Mouse (Mus musculus) megakaryocyte progenitor cell, adult 5-6 weeks (primary cell): ENCODE data around the gene Lmx1b. TPM values are rescaled to one million over a fixed set of nuclear protein-coding genes. Genes with fewer than 3 reads are reported as not detected.

Experiments
- ATAC-seq: replicated peaks from 2 replicates; pipeline ENCODE4 v1.8.0; 2016; ENCODE audit warnings: mild to moderate bottlenecking, moderate TSS enrichment, inconsistent platforms; ENCODE audit not compliant: poor library complexity
- total RNA-seq, 2 experiments: library from RNA; stranded (forward) in 1 of 2; stranded (reverse) in 1 of 2; fragments of 157-497, 149-512 nt in 1 of 2; fragments of 200-1000 nt in 1 of 2; gene quantifications; 2 replicates each; pipeline versions ENCODE4 v1.2.3 to v1.2.4; 2015 to 2017

The Lmx1b gene
- total RNA-seq, 2 experiments from 2014 or later: not detected

DNA sequence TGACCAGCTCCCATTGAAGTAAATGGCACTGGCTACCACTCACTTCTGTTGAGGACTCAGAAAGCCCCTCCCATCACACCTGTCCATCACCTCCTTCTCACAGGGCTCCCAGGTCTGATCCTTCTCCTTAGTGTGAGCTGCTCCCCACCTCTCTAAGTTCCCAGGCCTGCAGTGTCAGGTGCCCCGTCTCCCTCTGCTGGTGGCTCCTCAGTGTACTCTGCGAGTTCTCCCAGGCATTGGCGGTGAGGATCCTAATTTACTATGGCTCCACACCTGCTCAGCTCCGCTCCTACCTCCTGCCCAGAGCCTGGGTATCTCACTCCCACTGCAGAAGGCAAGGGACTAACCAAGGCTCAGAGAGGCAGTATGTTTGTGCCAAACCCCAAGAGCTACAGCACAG, 57.0 kb downstream of the Lmx1b start:
- 0 out of 2 replicates have a peak, but pooled peaks have one; percentile 23 for ATAC-seq

DNA sequence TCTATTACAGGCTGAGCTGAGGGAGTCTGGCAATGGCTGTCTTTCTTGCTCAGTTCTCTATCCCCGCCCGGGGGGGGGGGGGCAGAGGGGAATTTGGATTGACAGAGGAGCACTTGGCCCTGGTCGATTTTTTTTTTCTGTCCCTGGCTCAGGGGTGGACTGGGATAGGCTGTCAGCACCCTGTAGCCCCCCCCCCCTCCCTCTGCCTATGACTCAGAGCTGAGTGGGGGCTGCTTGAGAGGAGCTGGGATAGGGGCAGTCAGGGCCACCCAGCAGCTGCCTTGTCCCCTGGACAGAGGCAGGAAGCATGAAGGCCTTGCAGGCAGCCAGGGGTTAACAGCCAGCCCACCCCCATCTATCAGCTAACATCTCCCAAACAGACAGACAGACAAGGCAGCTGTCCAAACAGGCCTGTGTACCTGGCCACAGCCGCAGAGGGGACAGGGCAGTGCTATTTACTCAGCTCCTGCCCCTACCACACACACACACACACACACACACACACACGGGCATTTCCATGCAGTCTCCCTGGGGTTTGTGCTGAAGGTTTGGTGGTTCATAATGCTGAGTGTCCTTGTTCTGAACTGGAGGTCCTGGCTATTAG, 57.8 kb downstream of the Lmx1b start:
- ATAC-seq: no peak

- no peak for ATAC-seq
These were observed 58.4 kb downstream of the Lmx1b start for GRCm38 (mm10) chr2:33581866-33582265.

DNA sequence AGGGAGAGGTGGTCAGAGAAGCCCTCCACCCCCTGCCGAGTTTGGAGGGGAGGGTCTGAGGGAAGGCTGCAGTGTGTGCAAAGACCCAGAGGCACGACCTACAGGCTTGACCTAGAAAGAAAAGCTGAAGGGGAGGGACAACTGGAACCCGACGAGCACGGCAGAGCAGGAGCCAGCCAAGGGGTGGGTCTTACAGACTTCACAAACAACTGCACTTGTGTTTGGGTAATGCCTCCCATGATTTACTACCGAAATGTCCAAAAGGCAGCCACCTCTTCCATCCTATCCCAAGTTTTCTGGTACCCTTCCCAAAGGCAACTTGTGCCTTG, 58.9 kb downstream of the Lmx1b start:
- no peak for ATAC-seq

- 0 out of 2 replicates have a peak, but pooled peaks have one; percentile 14 for ATAC-seq
These were observed 59.4 kb downstream of the Lmx1b start for GRCm38 (mm10) chr2:33580697-33581448.

DNA sequence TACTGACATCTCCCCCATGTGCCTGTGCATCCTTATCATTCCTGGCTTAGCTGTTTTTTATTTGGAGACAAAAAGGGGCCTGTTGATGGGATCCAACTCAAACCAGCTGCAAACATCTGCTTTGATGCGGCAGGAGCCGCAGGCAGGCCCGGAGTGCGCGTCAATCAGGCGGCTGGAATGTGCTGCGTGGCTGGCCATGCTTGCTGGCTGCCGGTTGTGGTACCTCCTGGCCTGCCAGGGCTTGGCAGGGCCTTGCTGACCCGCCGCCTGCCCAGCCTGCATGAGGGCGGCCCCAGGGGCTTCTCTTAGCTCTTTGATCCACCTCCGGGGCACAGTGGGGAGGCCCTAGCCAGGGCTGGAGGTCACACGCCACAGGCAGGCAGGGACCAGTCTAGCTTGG, 64.9 kb downstream of the Lmx1b start:
- ATAC-seq: no peak

GRCm38 (mm10) chr2:33573075-33573474, 67.2 kb downstream of the Lmx1b start:
- ATAC-seq: no peak

DNA sequence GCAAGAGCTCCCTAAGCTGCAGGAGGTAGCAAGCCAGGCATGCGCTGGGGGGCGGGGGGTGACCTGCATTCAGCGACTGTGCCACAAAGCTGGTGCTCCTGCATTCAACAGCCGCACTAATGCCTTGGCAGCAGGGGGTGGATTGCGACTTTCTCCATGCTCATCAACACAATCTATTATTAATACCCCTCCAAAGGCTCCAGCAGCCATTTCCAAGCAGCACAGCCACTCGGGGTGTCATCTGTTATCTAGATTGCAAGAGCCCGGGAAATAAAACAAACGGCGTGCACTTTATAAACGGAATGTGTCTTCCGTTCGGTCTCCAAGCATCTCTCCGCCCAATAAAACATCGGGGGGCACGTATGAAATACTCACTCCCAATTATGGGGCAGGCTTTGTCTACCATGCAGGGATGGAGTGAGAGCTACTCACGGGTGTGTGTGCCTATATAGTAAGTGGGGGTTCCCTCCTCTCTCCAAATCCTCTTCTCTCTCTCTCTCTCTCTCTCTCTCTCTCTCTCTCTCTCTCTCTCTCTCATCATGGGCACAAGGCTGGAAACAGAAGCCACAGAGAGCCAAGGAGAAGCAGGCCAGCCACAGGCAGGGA, 69.0 kb downstream of the Lmx1b start:
- no peak for ATAC-seq

DNA sequence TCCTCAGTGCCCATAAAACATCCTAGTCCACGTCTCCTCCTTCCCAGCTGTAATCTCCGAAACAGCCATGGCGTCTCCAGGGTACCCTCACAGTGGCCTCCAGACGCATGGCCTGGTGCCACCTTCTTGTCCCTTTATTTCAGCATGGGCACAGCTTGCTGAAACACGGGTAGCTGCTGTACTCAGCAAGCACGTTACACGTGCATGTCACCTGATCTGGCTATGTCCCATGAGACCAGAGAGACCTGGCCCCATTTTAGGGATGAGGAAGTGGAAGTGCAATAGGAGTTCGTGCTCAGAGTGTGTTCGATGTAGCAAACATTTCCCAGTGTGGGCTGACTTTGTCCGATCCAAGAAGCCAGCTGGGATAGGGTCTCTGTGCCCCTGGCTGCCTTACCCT, 70.6 kb downstream of the Lmx1b start:
- ATAC-seq: no peak

GRCm38 (mm10) chr2:33569240-33569639, 71.1 kb downstream of the Lmx1b start:
- peak; percentile 34; the same call in 1 of the 2 replicates for ATAC-seq

DNA sequence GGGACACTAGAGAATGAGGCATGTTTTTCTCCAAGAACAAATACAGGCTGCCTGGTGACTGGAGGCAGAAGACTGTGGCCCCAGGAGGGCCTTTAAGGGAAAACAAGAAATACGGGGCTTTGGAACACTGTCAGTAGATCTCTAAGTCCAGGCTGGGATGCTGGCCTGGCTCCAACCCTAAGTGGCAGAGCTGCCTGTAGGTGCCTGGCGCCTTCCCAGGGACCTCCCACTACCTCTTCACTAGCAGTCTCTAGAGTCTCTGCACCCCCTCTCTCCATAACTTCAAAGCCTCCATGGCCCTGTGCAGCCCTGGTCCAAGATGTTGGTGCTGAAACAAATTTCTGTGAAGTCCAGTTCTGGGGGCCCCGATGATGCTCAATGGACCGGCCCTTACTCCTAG, 74.4 kb downstream of the Lmx1b start:
- no peak for ATAC-seq

DNA sequence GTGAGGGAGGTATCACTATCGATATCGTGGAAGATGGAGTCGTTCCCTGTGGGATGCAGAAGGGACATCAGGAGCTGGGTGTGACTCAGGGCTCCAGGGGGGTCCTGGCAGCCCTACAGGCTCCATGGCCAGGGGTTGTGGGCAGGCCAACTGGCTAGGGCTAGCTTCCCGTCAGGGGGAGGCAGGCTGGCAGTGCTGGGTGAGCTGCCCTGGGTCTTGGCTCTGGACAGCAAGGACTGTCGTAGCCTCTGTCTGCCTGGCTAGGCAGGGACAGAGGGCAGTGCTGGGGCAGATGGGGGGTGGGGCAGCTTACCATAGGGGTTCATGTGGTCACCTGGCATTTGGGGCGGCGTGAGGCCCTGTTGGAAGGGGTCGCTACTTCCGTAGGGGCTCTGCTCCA, 75.6 kb downstream of the Lmx1b start:
- no peak for ATAC-seq

GRCm38 (mm10) chr2:33559752-33560151, 80.6 kb downstream of the Lmx1b start:
- peak; percentile 65 for ATAC-seq

- no peak for ATAC-seq
These were observed 81.0 kb downstream of the Lmx1b start for GRCm38 (mm10) chr2:33559334-33559733.

- ATAC-seq: peak; percentile 80
These were observed 82.1 kb downstream of the Lmx1b start for GRCm38 (mm10) chr2:33558233-33558632.

DNA sequence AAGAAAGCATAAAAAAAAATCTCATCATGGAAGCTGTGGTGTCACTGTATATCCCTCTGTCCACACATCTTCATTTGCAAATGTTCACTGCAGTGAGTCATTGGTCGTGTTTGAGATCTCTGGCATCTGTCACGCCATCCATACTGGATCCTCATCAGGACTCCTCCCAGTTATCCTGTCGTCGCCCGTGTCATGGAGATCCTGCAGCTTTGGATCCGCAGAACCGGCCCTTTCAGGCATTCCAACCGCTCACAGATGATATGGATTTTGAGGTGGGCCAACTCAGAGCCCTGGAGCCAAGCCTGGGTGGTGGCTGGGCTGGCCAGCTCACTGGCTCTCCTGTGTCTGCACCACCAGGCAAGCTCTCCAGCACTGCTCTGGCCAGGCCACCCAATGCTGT, 84.7 kb downstream of the Lmx1b start:
- ATAC-seq: no peak

GRCm38 (mm10) chr2:33552672-33553071, 87.6 kb downstream of the Lmx1b start:
- ATAC-seq: no peak

DNA sequence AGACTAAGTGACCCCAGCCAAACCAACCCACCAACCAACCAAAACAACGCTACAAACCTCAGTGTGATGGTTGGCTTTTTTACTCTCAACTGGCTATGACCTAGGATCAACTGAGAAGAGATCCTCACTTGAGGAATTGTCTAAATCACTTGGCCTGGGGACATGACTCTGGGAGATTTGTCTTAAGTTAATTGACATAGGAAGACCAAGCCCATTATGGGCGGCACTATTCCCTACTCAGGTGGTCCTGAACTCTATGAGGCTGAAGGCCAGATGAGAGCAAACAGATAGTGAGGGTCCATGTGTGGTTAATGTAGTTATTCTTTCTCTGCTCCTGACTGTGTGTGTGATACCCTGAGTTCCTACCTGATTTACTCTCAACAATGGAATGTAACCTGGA, 92.7 kb downstream of the Lmx1b start:
- ATAC-seq: no peak

- ATAC-seq: no peak
These were observed 93.4 kb downstream of the Lmx1b start for GRCm38 (mm10) chr2:33546879-33547278.

- no peak for ATAC-seq
These were observed 94.3 kb downstream of the Lmx1b start for GRCm38 (mm10) chr2:33546051-33546450.

DNA sequence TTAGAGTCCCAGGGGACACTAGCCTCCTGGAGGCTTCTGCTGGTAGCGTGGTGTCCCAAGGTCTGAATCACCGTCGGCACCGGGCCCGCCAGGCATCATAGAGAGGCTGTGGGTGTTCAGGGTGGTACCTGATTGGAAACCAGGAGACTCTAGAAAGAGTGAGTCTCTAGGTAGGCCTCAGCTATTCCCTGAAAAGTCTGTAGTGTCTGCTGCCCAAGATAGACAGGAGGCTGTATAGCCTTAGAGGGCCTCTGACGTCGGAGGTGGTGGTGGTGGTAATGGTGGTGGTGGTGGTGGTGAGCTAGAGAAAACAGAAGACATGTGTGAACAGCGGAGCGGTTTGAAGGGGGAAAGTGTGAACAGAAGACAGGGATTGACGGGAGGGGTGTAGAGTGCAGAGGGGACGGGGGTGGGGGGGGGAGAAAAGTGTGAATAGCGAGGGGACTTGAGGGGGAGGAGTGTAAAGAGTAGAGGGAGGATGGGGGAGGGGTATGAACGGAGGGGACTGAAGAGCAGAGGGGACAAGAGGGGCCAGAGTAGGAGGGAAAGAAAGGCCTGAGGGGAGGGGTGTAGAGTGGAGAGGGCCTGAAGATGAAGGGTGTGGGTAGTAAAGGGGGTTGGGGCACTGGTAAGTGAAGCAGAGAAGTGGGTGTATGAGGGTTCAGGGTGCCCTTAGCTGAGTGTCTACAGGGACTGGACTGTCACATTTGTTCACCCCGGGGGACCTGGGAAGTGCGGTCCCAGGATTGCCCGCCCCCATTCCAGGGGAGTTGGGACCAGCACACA, 95.3 kb downstream of the Lmx1b start:
- no peak for ATAC-seq
